Mouse (Mus musculus) CH12.LX (cell line): ENCODE data around the gene Klhl32. TPM values are rescaled to one million over a fixed set of nuclear protein-coding genes. Genes with fewer than 3 reads are reported as not detected.
A peak's percentile ranks its signal among the peaks of the same experiment; 100 is the strongest.

ENCODE experiments used
- DNase-seq: peaks from one replicate; pipeline ENCODE4 v3.0.0-alpha.2; 2013; ENCODE audit errors: extremely low read depth
- H3K27ac ChIP-seq: 2 replicates; pipeline ENCODE4 v1.5.1; 2012; ENCODE audit warnings: low read depth, mild to moderate bottlenecking, control low read depth, moderate library complexity; ENCODE audit not compliant: insufficient read depth
- H3K27me3 ChIP-seq: replicated peaks from 2 replicates; pipeline ENCODE3; 2012; ENCODE audit warnings: inconsistent platforms
- H3K36me3 ChIP-seq, 2 experiments: replicated peaks in 1 of 2; 2 replicates each; pipeline versions ENCODE3 to v1.6.1; 2012; ENCODE audit warnings: inconsistent platforms in 1 of 2, low read length in 1 of 2, mild to moderate bottlenecking in 1 of 2, mixed read lengths in 1 of 2, moderate library complexity in 1 of 2; ENCODE audit not compliant: control insufficient read depth in 1 of 2, insufficient read depth in 1 of 2
- H3K4me1 ChIP-seq, 2 experiments: 2 replicates each; pipeline ENCODE4 v1.6.1; 2012; ENCODE audit warnings: inconsistent platforms in 1 of 2, moderate library complexity in 1 of 2; ENCODE audit not compliant: insufficient read depth in 2 of 2, control insufficient read depth in 1 of 2
- H3K4me2 ChIP-seq: 2 replicates; pipeline ENCODE4 v1.6.1; 2012; ENCODE audit warnings: low read depth, mild to moderate bottlenecking, control low read depth; ENCODE audit not compliant: poor library complexity, insufficient read depth, severe bottlenecking
- H3K4me3 ChIP-seq, 3 experiments: fragments of 150-350 bp in 1 of 3; sonication (generic) in 1 of 3; replicated peaks in 1 of 3; 2 replicates each; pipeline versions ENCODE3 to v1.5.1; 2011 to 2012; ENCODE audit warnings: low read depth in 2 of 3, low read length in 2 of 3, mild to moderate bottlenecking in 2 of 3, moderate library complexity in 2 of 3, control low read depth in 1 of 3, improper control_type of control experiment in 1 of 3, inconsistent platforms in 1 of 3, mixed read lengths in 1 of 3; ENCODE audit not compliant: poor library complexity in 1 of 3
- H3K79me2 ChIP-seq: replicated peaks from 2 replicates; pipeline ENCODE4 v1.6.1; 2012; ENCODE audit warnings: mild to moderate bottlenecking, moderate library complexity; ENCODE audit not compliant: control insufficient read depth, poor library complexity, insufficient read depth, severe bottlenecking; ENCODE audit errors: extremely low read depth
- H3K9ac ChIP-seq: 2 replicates; pipeline ENCODE4 v1.6.1; 2012; ENCODE audit warnings: low read depth, mild to moderate bottlenecking, control low read depth, moderate library complexity; ENCODE audit not compliant: insufficient read depth
- H3K9me3 ChIP-seq: replicated peaks from 2 replicates; pipeline ENCODE3; 2012; ENCODE audit warnings: low read length, inconsistent platforms, mixed read lengths
- CHD2 ChIP-seq: IDR thresholded peaks from 2 replicates; pipeline ENCODE4 v1.6.1; 2011; ENCODE audit warnings: low read length, improper control_type of control experiment
- CTCF ChIP-seq, 2 experiments: IDR thresholded peaks in 1 of 2; conservative IDR thresholded peaks in 1 of 2; 2 replicates each; pipeline ENCODE4 v1.5.1; 2011 to 2012; ENCODE audit warnings: low read depth in 2 of 2, low read length in 2 of 2, improper control_type of control experiment in 1 of 2, inconsistent platforms in 1 of 2, mild to moderate bottlenecking in 1 of 2, moderate library complexity in 1 of 2
- E2F4 ChIP-seq: IDR thresholded peaks from 2 replicates; pipeline ENCODE4 v1.6.1; 2011; ENCODE audit warnings: low read depth, low read length, improper control_type of control experiment; ENCODE audit not compliant: insufficient replicate concordance
- ELF1 ChIP-seq: IDR thresholded peaks from 2 replicates; pipeline ENCODE4 v1.6.1; 2014; ENCODE audit warnings: low read depth, mild to moderate bottlenecking, inconsistent platforms, low read length, improper control_type of control experiment
- EP300 ChIP-seq: IDR thresholded peaks from 2 replicates; pipeline ENCODE4 v1.6.1; 2011; ENCODE audit warnings: low read length, improper control_type of control experiment
- ETS1 ChIP-seq: conservative IDR thresholded peaks from 2 replicates; pipeline ENCODE4 v1.6.1; 2012; ENCODE audit warnings: low read depth, mild to moderate bottlenecking, inconsistent platforms, low read length, improper control_type of control experiment, moderate library complexity
- HCFC1 ChIP-seq: IDR thresholded peaks from 2 replicates; pipeline ENCODE4 v1.6.1; 2012; ENCODE audit warnings: low read depth, mild to moderate bottlenecking, inconsistent platforms, low read length, improper control_type of control experiment
- KAT2A ChIP-seq: IDR thresholded peaks from 2 replicates; pipeline ENCODE4 v1.6.1; 2012; ENCODE audit warnings: low read length, improper control_type of control experiment, inconsistent platforms; ENCODE audit not compliant: insufficient replicate concordance
- MAX ChIP-seq: IDR thresholded peaks from 2 replicates; pipeline ENCODE4 v1.6.1; 2011; ENCODE audit warnings: low read length, improper control_type of control experiment
- MAZ ChIP-seq: IDR thresholded peaks from 2 replicates; pipeline ENCODE4 v1.6.1; 2012; ENCODE audit warnings: low read depth, mild to moderate bottlenecking, inconsistent platforms, low read length, improper control_type of control experiment, moderate library complexity
- MEF2A ChIP-seq: IDR thresholded peaks from 2 replicates; pipeline ENCODE4 v1.6.1; 2014; ENCODE audit warnings: low read depth, mild to moderate bottlenecking, inconsistent platforms, low read length, improper control_type of control experiment, borderline replicate concordance
- MYC ChIP-seq: IDR thresholded peaks from 2 replicates; pipeline ENCODE4 v1.6.1; 2011; ENCODE audit warnings: low read depth, mild to moderate bottlenecking, improper control_type of control experiment, low read length
- NELFE ChIP-seq: IDR thresholded peaks from 2 replicates; pipeline ENCODE4 v1.6.1; 2011; ENCODE audit warnings: low read depth, low read length, improper control_type of control experiment
- NRF1 ChIP-seq: IDR thresholded peaks from 2 replicates; pipeline ENCODE4 v1.6.1; 2014; ENCODE audit warnings: low read depth, mild to moderate bottlenecking, inconsistent platforms, low read length, improper control_type of control experiment, moderate library complexity
- PAX5 ChIP-seq: IDR thresholded peaks from 2 replicates; pipeline ENCODE4 v1.6.1; 2012; ENCODE audit warnings: low read length, inconsistent platforms, mixed read lengths
- POLR2A ChIP-seq: IDR thresholded peaks from 2 replicates; pipeline ENCODE4 v1.6.1; 2011; ENCODE audit warnings: low read depth, mild to moderate bottlenecking, improper control_type of control experiment, low read length
- RAD21 ChIP-seq: IDR thresholded peaks from 2 replicates; pipeline ENCODE4 v1.6.1; 2011; ENCODE audit warnings: low read depth, mild to moderate bottlenecking, low read length, improper control_type of control experiment, moderate library complexity
- SIN3A ChIP-seq: IDR thresholded peaks from 2 replicates; pipeline ENCODE4 v1.6.1; 2012; ENCODE audit warnings: low read length, improper control_type of control experiment, inconsistent platforms
- SMC3 ChIP-seq: IDR thresholded peaks from 2 replicates; pipeline ENCODE4 v1.6.1; 2011; ENCODE audit warnings: low read depth, low read length, improper control_type of control experiment
- UBTF ChIP-seq: IDR thresholded peaks from 2 replicates; pipeline ENCODE4 v1.6.1; 2012; ENCODE audit warnings: low read depth, mild to moderate bottlenecking, inconsistent platforms, low read length, improper control_type of control experiment, moderate library complexity
- USF1 ChIP-seq: IDR thresholded peaks from 2 replicates; pipeline ENCODE4 v1.6.1; 2014; ENCODE audit warnings: low read depth, mild to moderate bottlenecking, inconsistent platforms, low read length, improper control_type of control experiment
- USF2 ChIP-seq: conservative IDR thresholded peaks from 2 replicates; pipeline ENCODE4 v1.6.1; 2011; ENCODE audit warnings: low read depth, low read length, improper control_type of control experiment
- ZC3H11A ChIP-seq: IDR thresholded peaks from 2 replicates; pipeline ENCODE4 v1.6.1; 2012; ENCODE audit warnings: low read depth, mild to moderate bottlenecking, inconsistent platforms, low read length, improper control_type of control experiment
- ZKSCAN1 ChIP-seq: IDR thresholded peaks from 2 replicates; pipeline ENCODE4 v1.6.1; 2012; ENCODE audit warnings: low read depth, inconsistent platforms, low read length, improper control_type of control experiment, borderline replicate concordance
- ZMIZ1 ChIP-seq: IDR thresholded peaks from 2 replicates; pipeline ENCODE4 v1.6.1; 2012; ENCODE audit warnings: low read depth, mild to moderate bottlenecking, inconsistent platforms, low read length, improper control_type of control experiment
- ZNF384 ChIP-seq: IDR thresholded peaks from 2 replicates; pipeline ENCODE4 v1.6.1; 2012; ENCODE audit warnings: low read depth, low read length, improper control_type of control experiment, inconsistent platforms
- dilution Hi-C: fragments of 300-500 bp; cut with MboI; formaldehyde crosslinking; loops from 2 replicates; pipeline ENCODE4 v1.14.3; 2020; ENCODE audit warnings: low sequenced_read_pairs; ENCODE audit not compliant: extremely low pct_unique_long_range_greater_than_20kb, extremely low pct_ligation_motif_present
- in situ Hi-C: fragments of 300-500 bp; cut with MboI; formaldehyde crosslinking; loops from 3 replicates; pipeline ENCODE4 v1.14.3; 2019; ENCODE audit warnings: low sequenced_read_pairs, low pct_ligation_motif_present, low pct_unique_long_range_greater_than_20kb, mixed read lengths
- polyA plus RNA-seq: library from polyadenylated mRNA; unstranded; fragments of >175 nt; gene quantifications from 2 replicates; pipeline ENCODE4 v1.2.1, GENCODE M21; 2012; ENCODE audit warnings: low read depth; ENCODE audit not compliant: insufficient read length
- total RNA-seq, 2 experiments: library from RNA; depleted of rRNA; stranded (reverse); fragments of 300-350 nt in 1 of 2; fragments of >200 nt in 1 of 2; gene quantifications; 2 replicates each; pipeline ENCODE4 v1.2.3; 2012 to 2014

The Klhl32 gene
- total and polyA plus RNA-seq, 3 experiments, result 0.55 to 1.1 (median 0.60) TPM

DNA sequence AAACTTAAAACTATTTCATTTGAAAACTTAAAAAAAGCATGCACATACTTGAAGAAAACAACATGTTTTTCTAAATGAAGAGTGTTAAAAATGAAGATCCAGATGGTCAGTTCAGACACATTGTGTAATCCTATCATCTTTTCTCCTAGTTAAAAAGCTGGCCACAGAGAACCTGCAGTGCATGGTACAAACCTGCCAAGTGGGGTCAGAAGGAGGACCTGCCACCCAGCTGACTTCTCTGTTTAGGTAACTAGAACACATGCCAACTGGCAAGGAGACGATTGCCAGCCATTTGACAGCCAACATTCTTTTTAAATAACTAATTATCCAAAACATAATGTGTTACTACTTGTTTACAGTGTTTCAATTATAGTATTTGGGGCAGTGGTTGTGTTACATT, 252.3 kb downstream of the Klhl32 start:
- H3K36me3 ChIP-seq, result peaks cover 36 to 76% of the 10 kb centered on the region in 2 experiments
- TF ChIP-seq SIN3A (no peak), PAX5 (no peak), ETS1 (no peak), MAX (no peak), USF1 (no peak), NELFE (no peak), POLR2A (no peak), ELF1 (no peak), KAT2A (no peak), SMC3 (no peak), ZC3H11A (no peak), CHD2 (no peak)
- TF ChIP-seq, all 38 proteins: peak for 0
- Histone ChIP-seq H3K4me2 (no peak overlapping the region), H3K9me3 (no peaks in the 10 kb centered on the region), H3K9ac (no peak overlapping the region), H3K27me3 (no peaks in the 10 kb centered on the region), H3K79me2 (no peaks in the 10 kb centered on the region), H3K27ac (no peak overlapping the region), H3K4me1 (peaks cover 0 to 10% of the 10 kb centered on the region in 2 experiments; a peak in 1 of 4 replicates), H3K4me3 (no peak overlapping the region)
- dilution Hi-C loops (no loop called here), in situ Hi-C loops (loop anchor here (25.0 kb wide), 1 partner anchor 311 kb away; no protein-coding TSS in a partner anchor)
- DNase-seq, result no peak

DNA sequence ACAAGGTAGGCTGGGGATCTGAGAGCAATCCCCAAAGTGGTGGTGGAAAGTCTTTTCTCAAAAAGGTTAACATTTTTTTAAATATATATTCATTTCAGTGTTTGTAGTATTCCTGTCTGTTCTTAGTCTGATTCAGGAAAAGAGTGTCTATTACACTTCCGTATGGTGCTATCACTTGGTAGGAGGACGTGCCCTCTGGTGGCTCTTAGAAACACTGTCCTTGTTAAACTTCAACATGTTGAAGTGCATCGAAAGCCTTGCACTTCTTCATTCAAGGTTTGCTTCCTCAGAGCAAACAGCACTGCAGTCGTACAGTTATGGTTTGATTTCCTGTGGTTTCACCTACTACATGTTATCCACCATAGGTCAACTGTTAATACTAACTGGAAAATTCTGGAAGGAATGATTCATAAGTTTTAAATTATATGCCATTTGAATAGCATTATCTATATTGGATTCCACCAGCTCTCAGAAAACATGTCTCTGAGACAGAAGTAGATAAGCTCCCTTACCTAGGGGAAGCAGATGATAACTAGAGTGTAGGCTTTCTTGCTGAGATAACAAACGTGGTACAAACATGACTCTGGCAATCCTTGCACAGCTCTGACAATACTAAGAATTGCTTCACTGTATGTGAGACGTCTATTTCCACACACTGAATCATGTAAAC, 253.8 kb downstream of the Klhl32 start:
- no peak overlapping the region for H3K27ac ChIP-seq
- DNase-seq, result no peak
- no peaks in the 10 kb centered on the region for H3K9me3 ChIP-seq
- H3K4me3 ChIP-seq, result no peak overlapping the region
- no peaks in the 10 kb centered on the region for H3K79me2 ChIP-seq
- peaks cover 0 to 10% of the 10 kb centered on the region in 2 experiments; a peak in 1 of 4 replicates for H3K4me1 ChIP-seq
- peaks cover 35 to 74% of the 10 kb centered on the region in 2 experiments for H3K36me3 ChIP-seq
- 0 out of 4 replicates have a peak, but pooled peaks of 1 of the 2 experiments have one; percentile 6 for TF ChIP-seq CTCF (conservative IDR thresholded peaks at IDR 0.05 in 1 of 2, IDR thresholded peaks at IDR 0.05 in 1 of 2; ENCODE audit: low read depth in 2 of 2, low read length in 2 of 2)
- TF ChIP-seq USF1, result no peak
- H3K27me3 ChIP-seq, result no peaks in the 10 kb centered on the region
- no peak overlapping the region for H3K4me2 ChIP-seq
- dilution Hi-C loops, result no loop called here
- no peak overlapping the region for H3K9ac ChIP-seq
- in situ Hi-C loops, result loop anchor here (25.0 kb wide), 1 partner anchor 310 kb away; no protein-coding TSS in a partner anchor

DNA sequence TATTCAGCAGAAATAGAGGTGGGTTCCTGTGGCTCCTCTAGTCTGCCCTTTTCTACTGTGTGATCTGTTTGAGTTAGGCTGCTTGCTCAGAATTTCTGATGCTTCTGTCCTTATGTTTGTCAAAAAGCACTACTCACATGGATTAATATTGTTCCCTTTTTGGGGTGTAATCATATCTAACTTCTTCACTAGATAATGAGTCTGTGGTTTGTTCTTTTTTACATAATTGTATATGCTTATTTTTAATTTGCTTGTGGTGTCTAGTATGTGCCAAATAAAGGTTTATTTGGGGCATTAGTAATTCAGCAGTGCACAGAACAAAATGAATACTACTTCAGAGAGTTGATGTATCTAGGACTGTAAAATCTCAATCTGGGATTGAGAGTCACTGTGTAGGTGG, 256.1 kb downstream of the Klhl32 start:
- H3K9ac ChIP-seq, result no peak overlapping the region
- H3K4me1 ChIP-seq, result peaks cover 0 to 10% of the 10 kb centered on the region in 2 experiments; a peak in 1 of 4 replicates
- dilution Hi-C loops (no loop called here), in situ Hi-C loops (loop anchor here (25.0 kb wide), 1 partner anchor 308 kb away; no protein-coding TSS in a partner anchor)
- no peak overlapping the region for H3K4me2 ChIP-seq
- no peak for DNase-seq
- no peak overlapping the region for H3K27ac ChIP-seq
- H3K4me3 ChIP-seq, result no peak overlapping the region
- no peaks in the 10 kb centered on the region for H3K79me2 ChIP-seq
- peaks cover 22 to 67% of the 10 kb centered on the region in 2 experiments for H3K36me3 ChIP-seq
- H3K27me3 ChIP-seq, result no peaks in the 10 kb centered on the region
- no peaks in the 10 kb centered on the region for H3K9me3 ChIP-seq
- no peak for TF ChIP-seq UBTF
- no peak for TF ChIP-seq ZKSCAN1
- TF ChIP-seq ZNF384, result no peak
- no peak for TF ChIP-seq E2F4
- TF ChIP-seq POLR2A, result no peak
- no peak for TF ChIP-seq CHD2
- TF ChIP-seq HCFC1, result no peak
- TF ChIP-seq RAD21, result no peak
- TF ChIP-seq MEF2A, result no peak
- no peak for TF ChIP-seq MYC
- TF ChIP-seq EP300, result no peak
- no peak for TF ChIP-seq ZMIZ1
- no peak for TF ChIP-seq USF2
- no peak for TF ChIP-seq MAZ
- TF ChIP-seq NRF1, result no peak
